Mouse (Mus musculus) cerebellum, adult 2 months (tissue): Measurements from ENCODE around the gene Rpl14. TPM values are rescaled to one million over a fixed set of nuclear protein-coding genes. Genes with fewer than 3 reads are reported as not detected.
A peak's percentile ranks its signal among the peaks of the same experiment; 100 is the strongest.

Experiments
- DNase-seq, 2 experiments: peaks; one replicate each; pipeline ENCODE4 v3.0.0; 2021
- H3K27ac ChIP-seq: fragments of 200-500 bp; 2 replicates; pipeline ENCODE4 v1.5.1; 2012; ENCODE audit warnings: low read length, control low read depth, inconsistent platforms; ENCODE audit not compliant: insufficient read depth
- H3K27me3 ChIP-seq: fragments of 200-500 bp; 2 replicates; pipeline ENCODE4 v1.6.1; 2012; ENCODE audit warnings: inconsistent platforms, mild to moderate bottlenecking, low read length, moderate library complexity; ENCODE audit not compliant: control insufficient read depth, insufficient read depth
- H3K4me1 ChIP-seq: fragments of 200-500 bp; 2 replicates; pipeline ENCODE4 v1.6.1; 2011; ENCODE audit warnings: low read length; ENCODE audit not compliant: control insufficient read depth, insufficient read depth
- H3K4me3 ChIP-seq: fragments of 200-500 bp; replicated peaks from 2 replicates; pipeline ENCODE3; 2011; ENCODE audit warnings: mild to moderate bottlenecking, low read depth, low read length, control low read depth; ENCODE audit not compliant: insufficient read depth
- CTCF ChIP-seq: fragments of 200-500 bp; IDR thresholded peaks from 2 replicates; pipeline ENCODE4 v1.5.1; 2011; ENCODE audit warnings: low read depth, mild to moderate bottlenecking, control low read depth, low read length, moderate library complexity, borderline replicate concordance; ENCODE audit not compliant: insufficient read depth
- POLR2A ChIP-seq: fragments of 200-500 bp; IDR thresholded peaks from 2 replicates; pipeline ENCODE4 v1.6.1; 2011; ENCODE audit warnings: low read length, control low read depth, borderline replicate concordance; ENCODE audit not compliant: insufficient read depth
- WGBS: fragments of 180-500 bp; shearing (Covaris S2); methylation state at CpG from one replicate; pipeline ENCODE4 v1.1.7; 2018; 5-methylcytosine and 5-hydroxymethylcytosine counted together
- polyA plus RNA-seq: library from polyadenylated mRNA; depleted of rRNA; stranded (reverse); fragments of >200 nt; gene quantifications from 2 replicates; pipeline ENCODE4 v1.2.3, GENCODE M21; 2012

The Rpl14 gene
- polyA plus RNA-seq, 1 experiment = 353 TPM

DNA sequence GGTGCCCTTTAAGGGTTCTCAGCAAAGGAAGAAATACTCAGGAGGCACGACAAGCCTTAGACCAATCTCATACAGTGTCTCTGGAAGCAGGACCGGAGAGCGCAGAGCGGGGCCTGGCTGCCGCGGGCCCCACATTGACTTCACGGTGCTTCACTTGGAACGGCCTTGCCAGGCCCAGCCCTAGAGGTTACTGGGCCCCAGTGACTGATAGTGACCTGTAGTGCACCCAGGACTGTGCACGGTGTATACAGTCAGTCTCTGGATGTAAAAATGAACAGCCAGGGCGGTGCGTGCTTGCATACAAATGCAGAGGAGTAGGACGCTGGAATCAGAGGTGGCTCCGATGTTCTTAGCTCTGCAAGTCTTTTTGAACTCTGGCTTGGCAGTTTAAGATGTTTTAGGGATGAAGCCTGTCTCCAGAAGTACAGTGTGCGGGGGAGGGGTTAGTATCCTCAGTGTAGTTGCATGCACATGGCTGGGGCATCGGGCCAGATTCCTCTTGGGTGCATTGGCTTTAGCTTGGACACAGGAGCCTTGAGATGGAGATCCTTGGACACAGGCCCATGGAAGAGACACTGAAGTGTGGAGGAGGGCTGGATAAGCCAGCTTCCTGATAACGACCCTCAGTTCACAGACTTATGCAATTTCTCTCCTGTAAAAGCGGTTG lies 31.1 kb downstream of the Rpl14 start:
- Histone ChIP-seq H3K27me3 (no peaks in the 10 kb centered on the region), H3K4me1 (peaks cover 6% of the 10 kb centered on the region; the same call in 1 of the 2 replicates), H3K27ac (no peak overlapping the region), H3K4me3 (no peak overlapping the region)
- WGBS = 43% methylated on average over 17 of the region's 17 CpGs
- DNase-seq = peak in 1 of 2 experiments; percentile 41
- no peak for TF ChIP-seq POLR2A
- no peak for TF ChIP-seq CTCF

GRCm38 (mm10) chr9:120602839-120603511 lies 31.7 kb downstream of the Rpl14 start:
- Histone ChIP-seq H3K27ac (no peak overlapping the region), H3K27me3 (no peaks in the 10 kb centered on the region), H3K4me1 (peaks cover 6% of the 10 kb centered on the region; the same call in 1 of the 2 replicates), H3K4me3 (no peak overlapping the region)
- peak; percentile 85 to 94 for DNase-seq
- WGBS = 14% methylated on average over 23 of the region's 23 CpGs
- peak; percentile 89 for TF ChIP-seq CTCF
- no peak for TF ChIP-seq POLR2A

GRCm38 (mm10) chr9:120603512-120603908 lies 32.3 kb downstream of the Rpl14 start:
- DNase-seq = no peak
- 70% methylated on average over 10 of the region's 10 CpGs for WGBS
- H3K4me3 ChIP-seq = no peak overlapping the region
- TF ChIP-seq POLR2A (no peak), CTCF (no peak)
- no peaks in the 10 kb centered on the region for H3K27me3 ChIP-seq
- no peak overlapping the region for H3K27ac ChIP-seq
- H3K4me1 ChIP-seq = peaks cover 6% of the 10 kb centered on the region; the same call in 1 of the 2 replicates

GRCm38 (mm10) chr9:120603956-120604355 lies 32.7 kb downstream of the Rpl14 start:
- TF ChIP-seq POLR2A (no peak), CTCF (no peak)
- no peak for DNase-seq
- no peak overlapping the region for H3K27ac ChIP-seq
- peaks cover 6% of the 10 kb centered on the region; the same call in 1 of the 2 replicates for H3K4me1 ChIP-seq
- 83% methylated on average over 12 of the region's 12 CpGs for WGBS
- H3K27me3 ChIP-seq = no peaks in the 10 kb centered on the region
- no peak overlapping the region for H3K4me3 ChIP-seq

- Histone ChIP-seq H3K4me1 (no peaks in the 10 kb centered on the region), H3K27me3 (no peaks in the 10 kb centered on the region), H3K27ac (no peak overlapping the region), H3K4me3 (no peak overlapping the region)
- DNase-seq = no peak
- TF ChIP-seq POLR2A = no peak
- no peak for TF ChIP-seq CTCF
Observed at GRCm38 (mm10) chr9:120611055-120611454, 39.8 kb downstream of the Rpl14 start.

DNA sequence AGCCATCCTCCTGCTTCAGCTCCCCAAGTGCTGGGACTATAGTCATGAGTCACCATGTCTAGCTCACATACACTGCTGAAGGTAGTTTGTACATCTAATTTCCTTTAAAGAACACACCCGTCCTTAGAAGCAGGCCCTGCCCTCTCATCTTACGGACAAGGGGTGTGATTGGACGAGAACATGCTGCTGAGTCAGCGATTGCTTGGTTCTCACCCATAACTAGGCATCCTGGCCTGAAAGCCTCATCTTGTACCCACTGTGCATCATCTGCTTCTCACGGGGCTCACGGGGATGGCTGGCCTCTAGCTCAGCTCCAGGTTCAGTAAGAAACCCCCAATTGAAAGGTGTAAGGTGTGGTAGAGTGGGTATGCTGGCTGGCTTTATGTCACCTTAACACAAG lies 42.8 kb downstream of the Rpl14 start:
- no peak for DNase-seq
- Histone ChIP-seq H3K4me1 (no peaks in the 10 kb centered on the region), H3K27ac (no peak overlapping the region), H3K4me3 (no peak overlapping the region), H3K27me3 (no peaks in the 10 kb centered on the region)
- WGBS = 93% methylated on average over 6 of the region's 6 CpGs
- TF ChIP-seq POLR2A (no peak), CTCF (no peak)

GRCm38 (mm10) chr9:120618101-120618500 lies 46.9 kb downstream of the Rpl14 start:
- H3K27ac ChIP-seq = no peak overlapping the region
- H3K27me3 ChIP-seq = no peaks in the 10 kb centered on the region
- TF ChIP-seq POLR2A = no peak
- TF ChIP-seq CTCF = no peak
- WGBS = 95% methylated on average over 6 of the region's 6 CpGs
- no peak for DNase-seq
- peaks cover 10% of the 10 kb centered on the region for H3K4me1 ChIP-seq
- H3K4me3 ChIP-seq = no peak overlapping the region

- Histone ChIP-seq H3K4me1 (peaks cover 10% of the 10 kb centered on the region), H3K4me3 (peak overlapping the region; percentile 31), H3K27me3 (no peaks in the 10 kb centered on the region), H3K27ac (no peak overlapping the region)
- 39% methylated on average over 10 of the region's 10 CpGs for WGBS
- DNase-seq = no peak
- TF ChIP-seq CTCF (no peak), POLR2A (no peak)
Observed at GRCm38 (mm10) chr9:120619347-120619708, 48.1 kb downstream of the Rpl14 start.
